Mouse (Mus musculus) adrenal gland, postnatal 14 days (tissue): ENCODE results near the gene H2-Ob. TPM values are rescaled to one million over a fixed set of nuclear protein-coding genes. Genes with fewer than 3 reads are reported as not detected.

Experiments used
- DNase-seq: peaks from one replicate; pipeline ENCODE4 v3.0.0; 2021; ENCODE audit warnings: mixed read lengths
- total RNA-seq: library from RNA; stranded (reverse); gene quantifications from 2 replicates; pipeline ENCODE4 v1.2.3, GENCODE M21; 2021

The H2-Ob gene
- total RNA-seq, 1 experiment from 2014 or later: 1.3 TPM

DNA sequence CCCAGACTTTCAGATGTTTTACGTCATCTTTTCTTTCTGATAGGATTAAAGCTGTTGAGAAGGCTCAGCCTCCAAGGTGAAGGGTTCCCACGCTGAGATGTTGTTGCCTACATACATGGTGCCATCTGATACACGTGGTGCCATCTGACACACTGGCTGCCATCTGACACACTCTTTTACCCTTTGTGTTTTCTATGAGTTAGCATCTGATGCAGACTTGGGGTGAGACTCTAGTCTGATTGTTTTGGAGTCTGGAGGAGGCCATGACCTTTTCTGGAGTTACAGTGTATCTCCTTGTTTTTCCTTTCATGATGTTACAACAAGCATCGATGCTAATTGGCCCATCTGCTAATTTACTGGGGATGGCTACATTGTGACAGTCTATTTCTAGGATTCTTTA lies 6.0 kb downstream of the H2-Ob start:
- no peak for DNase-seq

DNA sequence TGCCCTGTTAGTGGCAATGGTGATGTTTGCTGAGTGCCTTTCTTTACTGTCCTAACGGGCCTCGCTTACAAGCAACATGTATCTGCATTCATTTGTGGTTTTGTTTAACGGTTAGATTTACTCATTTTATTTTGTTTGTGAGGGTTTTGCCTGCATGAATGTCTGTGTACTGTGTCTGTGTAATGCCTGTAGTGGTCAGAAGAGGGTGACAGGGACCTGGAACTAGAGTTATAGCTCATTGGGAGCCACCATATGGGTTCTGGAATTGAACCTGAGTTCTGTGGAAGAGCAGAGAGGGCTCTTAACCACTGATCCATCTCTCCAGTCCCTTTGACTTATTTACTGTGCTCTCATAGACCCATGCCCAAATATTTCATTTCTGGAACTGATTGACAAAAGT lies 8.3 kb downstream of the H2-Ob start:
- DNase-seq: no peak

DNA sequence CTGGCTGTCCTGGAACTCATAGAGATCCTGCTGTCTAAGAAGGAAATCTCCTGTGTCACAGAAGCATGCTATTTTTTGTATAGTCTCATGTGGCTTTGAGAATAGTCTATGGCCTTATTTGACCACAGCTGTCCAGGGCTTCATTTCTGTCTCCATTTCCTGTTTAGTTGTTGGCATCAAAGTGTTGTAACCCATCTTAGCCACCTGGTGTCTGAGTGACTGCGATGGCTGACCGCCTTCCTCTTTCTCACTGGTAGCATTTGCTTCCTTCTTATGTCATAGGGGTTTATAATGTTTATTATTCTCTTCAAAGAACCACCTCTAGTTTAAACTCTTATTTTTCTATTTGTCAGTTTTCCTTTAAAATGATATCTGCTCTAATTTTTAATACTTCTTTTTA lies 10.1 kb downstream of the H2-Ob start:
- no peak for DNase-seq

DNA sequence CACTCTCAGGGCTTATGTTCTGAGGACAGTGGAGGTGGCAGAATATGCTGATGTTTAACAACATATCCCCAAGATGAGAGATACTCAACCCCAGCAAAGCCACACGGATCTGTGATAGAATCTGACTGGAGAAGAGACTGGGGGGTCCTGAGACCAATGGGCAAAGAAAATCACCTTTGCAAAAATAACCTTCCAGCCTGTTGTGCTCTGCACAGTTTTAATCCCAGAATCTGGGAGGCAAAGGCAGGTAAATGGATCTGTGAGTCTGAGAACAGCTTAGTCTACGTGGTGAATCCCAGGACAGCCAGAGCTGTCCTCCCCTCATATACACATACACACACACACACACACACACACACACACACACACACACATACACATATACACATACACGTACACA lies 10.7 kb downstream of the H2-Ob start:
- DNase-seq: no peak

DNA sequence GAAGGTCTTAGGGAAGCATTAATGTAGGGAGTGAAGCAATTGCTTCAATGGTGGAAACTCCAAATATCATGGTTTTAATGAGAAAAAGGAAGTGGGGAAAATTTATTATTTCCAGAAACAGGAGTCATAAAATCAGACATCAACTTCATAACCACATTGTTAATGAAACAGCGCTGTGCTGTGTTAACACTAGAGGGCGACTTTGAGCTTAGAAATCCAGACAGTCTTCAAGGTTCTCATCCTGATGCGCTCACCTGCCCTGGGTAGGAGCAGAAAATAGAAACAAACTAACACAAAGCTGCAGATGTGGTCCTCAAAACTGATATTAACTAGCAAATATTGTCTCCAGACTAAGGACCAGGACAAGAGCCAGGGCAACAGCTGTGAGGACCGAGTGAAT lies 11.2 kb downstream of the H2-Ob start:
- peak; percentile 59 for DNase-seq

DNA sequence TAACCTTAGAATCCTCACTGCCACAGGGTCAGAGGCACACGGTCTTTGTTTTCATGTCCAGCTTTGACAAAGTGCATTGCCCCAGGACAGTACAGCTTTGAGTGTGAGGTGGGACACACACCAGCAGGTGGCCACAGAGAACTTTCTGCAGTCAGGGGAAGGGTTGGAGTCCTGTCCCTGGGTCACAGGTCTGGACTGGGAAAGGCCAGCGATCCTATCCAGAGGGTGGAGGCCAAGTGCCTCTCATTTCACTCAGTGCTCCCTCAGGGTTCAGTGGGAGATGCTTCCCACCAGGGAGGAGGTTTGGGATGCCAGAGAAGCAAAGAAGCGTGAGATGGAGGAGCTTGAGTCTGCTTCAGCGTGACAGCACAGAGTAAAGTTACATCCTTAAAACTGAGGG lies 13.0 kb downstream of the H2-Ob start:
- no peak for DNase-seq

DNA sequence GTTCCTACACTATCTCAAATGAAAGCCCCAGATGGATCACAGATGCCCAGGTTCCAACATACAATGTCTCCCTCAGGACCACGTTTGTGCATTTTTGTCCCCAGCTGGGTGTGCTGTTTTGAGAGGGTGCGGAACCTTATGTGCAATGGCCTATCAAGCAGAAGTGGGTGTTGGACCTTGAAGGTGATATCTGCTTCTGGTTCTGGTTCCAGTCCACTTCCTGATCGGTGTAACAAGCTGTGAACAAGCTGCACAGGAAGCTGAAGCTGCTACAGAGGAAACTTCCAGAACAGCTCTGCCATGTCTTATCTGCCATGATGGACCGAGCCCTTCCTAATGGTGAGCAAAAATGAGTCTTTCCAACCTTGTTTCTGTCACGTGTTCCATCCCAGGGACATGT lies 17.8 kb downstream of the H2-Ob start:
- DNase-seq: no peak

DNA sequence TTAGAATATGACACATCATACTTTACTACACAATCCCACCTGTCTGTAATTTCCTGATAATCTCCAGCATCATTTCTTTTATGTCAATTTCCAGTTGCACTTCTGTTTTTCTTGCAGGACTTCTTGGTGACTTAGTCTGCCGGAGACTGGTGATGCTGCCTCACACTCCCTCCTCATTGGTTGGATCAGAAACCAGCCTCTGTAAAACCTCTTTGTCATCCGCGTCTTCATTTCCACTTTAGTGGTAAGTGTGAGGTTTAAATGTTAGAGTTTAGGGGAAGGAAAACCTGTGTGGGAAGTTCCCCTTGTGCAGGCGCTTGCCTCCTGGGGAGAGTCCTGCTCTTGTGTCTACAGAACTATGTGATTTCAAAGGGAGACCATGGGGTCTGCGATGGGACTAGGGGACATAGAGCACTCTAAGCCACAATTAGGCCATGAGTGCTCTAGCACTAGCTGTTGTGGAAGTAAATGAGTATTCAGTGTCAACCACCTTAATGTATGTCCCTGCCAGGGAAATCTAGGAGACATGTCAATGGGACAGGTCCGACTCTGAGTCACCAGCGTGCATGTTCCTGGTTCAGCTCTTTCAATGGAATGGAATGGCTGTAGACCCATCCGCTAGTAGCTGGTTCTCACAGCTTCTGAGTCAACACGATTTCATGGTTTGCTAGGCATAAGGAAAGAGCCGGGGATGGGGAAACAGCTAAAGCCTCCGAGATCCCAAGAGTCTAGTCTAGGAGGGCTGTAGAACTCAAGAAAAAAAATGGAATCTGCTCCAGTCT lies 19.1 kb downstream of the H2-Ob start, which contains the start of gene H2-Ab1:
TSS of gene H2-Ab1 (plus strand) at position 96 of the 782 bp plus-strand sequence.
- peak; percentile 86 for DNase-seq

DNA sequence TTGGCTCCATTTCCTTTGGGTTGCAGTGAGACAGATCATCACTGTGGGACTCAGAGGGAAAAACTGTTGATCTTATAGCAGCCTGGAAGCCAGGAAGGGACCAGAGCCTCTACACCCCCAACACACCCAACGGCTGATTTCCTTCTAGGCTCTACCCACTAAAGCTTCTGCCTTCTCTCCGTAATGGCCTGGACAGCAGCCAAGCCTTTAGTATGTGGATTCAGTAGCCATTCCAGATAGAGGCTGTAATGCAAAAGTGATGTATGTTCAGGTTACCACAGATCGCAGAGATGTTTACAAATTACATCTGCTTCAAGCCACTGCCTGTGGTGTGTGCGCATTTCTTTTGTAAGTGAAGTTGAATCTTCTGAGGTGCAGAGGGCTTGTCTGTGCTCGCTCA lies 21.8 kb downstream of the H2-Ob start:
- DNase-seq: no peak

DNA sequence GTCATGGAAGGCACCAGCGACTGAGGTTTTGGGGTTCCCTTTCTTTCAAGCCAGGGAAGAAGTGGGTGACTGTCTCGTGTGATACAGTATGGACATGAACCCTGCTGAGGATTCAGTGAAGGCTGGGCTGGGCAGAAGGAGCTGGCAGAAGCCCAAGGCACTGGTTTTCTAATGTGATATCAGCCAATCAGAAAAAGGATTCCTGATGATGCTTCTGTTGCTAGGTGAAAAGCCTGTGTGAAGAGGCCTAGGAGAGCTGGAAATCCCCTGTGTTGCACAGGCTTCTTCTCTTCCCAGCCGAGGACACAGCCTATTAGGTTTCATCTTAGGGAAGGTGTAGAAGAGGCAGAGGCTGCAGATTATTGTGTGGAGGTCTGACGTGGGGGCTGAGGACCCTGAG lies 22.8 kb downstream of the H2-Ob start:
- peak; percentile 85 for DNase-seq

DNA sequence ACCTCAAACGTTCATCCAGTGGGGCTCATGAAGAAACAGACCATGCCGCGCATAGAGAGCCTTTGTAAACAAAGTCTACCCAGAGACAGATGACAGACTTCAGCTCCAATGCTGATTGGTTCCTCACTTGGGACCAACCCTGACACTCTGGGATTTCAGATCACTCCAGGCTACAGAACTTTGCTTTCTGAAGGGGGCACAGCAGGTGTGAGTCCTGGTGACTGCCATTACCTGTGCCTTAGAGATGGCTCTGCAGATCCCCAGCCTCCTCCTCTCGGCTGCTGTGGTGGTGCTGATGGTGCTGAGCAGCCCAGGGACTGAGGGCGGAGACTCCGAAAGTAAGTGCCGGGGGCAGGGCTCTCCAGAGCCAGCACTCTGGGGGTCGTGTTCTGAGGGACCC lies 24.4 kb downstream of the H2-Ob start:
- peak; percentile 75 for DNase-seq

DNA sequence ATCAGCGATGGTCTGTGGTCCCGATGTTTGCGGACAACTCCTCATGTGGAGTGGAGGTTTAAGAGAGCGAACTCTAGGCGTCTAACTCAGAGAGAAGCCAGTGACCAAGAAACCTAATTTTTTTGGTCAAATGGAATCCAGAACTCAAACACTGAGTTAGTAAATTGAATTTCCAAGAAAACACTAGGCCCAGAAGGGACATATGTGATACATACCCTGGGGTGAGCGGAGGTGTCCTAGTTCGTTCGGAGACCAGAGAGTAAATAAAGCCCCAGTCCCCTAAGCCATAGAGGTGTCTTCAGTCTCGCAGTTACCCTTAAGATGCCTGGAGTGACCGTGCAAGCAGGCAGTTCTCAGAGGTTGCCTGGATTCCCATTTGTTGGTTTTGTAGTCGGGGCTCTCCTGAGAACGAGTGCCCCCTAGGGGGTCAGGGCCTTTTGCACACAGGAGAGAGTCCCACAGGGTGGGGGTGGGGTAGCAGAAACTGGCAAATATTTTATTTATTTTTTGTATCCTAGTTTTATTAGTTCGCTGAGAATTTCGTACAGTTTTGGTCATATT lies 25.2 kb downstream of the H2-Ob start:
- DNase-seq: no peak

DNA sequence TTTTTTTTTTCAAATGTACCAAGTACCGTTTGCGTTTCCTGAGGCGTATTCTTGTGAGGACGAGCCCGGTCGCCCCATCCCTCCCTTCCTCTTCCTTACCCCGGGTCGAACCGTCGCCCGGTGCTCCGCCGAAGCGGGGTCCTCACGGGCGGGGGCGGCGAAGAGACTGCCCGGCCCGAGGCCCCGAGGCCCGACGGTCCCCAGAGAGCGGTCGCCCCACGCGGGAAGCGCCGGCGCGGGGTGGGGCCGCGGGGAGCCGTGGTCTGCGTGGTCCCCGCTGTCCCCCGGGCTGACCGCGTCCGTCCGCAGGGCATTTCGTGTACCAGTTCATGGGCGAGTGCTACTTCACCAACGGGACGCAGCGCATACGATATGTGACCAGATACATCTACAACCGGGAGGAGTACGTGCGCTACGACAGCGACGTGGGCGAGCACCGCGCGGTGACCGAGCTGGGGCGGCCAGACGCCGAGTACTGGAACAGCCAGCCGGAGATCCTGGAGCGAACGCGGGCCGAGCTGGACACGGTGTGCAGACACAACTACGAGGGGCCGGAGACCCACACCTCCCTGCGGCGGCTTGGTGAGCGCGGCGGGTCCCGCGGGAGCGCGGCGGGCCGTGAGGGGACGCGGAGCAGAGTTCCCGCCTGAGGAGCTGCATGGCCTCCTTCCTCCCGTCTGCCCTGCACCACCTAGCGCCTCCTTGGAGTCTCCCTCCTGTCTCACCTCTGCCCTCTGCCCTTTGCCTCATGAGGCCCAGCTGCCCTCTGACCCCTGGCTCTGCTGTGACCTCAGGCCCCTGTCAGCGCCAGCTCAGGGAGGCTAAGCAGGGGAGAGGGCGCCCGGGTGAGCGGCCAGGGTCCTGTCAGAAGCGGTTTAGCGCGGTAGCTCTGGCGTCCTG lies 26.0 kb downstream of the H2-Ob start:
- no peak for DNase-seq

DNA sequence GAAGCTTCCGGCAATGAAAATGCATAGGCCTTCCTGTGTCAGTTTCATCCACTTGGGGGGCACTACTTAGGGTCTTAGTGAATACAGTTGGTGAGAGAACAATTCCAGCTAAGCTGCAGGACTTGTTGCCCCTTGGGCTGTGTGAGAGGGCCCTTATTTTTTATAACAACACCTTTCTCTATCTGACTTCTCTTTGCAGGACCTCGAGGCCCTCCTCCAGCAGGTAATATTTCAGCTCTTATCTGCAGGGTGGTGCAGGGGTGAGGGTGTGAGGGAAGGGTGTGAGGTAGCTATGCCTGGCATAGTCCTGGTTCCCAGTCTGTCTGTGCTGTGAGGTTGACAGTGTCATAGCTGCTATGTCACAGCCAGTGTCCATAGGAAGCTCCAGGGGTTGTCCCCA lies 29.6 kb downstream of the H2-Ob start:
- no peak for DNase-seq

DNA sequence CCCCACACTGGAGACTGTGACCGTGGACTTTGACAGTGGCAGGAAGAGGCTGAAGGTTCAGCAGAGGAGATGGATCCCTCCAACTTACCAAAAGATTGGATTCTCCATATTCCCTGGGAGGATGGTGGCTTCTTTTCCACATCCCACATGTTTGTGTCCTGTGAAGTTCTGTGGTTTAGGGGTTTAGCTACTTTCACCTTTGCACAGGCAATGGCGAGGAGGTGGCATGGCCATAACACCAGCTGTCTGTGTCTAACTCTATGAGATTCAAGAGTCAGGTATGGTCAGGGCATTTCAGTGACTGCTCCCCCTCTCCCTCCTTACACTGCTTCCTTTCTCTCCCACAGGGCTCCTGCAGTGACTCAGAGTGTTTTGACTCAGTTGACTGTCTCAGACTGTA lies 30.0 kb downstream of the H2-Ob start:
- no peak for DNase-seq

DNA sequence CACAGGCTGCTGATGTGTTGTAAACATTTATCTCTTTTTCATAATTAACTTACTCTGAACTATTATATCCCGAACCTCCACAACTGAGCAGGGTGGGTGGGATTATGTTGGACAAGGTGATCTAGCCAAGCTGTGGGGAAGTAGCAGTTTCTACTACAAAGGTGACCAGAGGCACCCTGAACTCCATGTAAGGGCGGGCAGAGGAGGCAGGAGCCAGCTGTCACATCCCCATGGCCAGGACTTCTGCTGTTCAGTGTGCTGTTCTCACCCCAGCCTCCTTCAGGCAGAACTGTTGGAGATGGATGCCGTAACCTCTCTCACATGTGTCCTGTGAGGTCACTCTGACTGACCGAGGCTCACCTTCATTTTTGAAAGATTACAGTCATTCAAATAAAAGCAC lies 31.1 kb downstream of the H2-Ob start:
- no peak for DNase-seq

DNA sequence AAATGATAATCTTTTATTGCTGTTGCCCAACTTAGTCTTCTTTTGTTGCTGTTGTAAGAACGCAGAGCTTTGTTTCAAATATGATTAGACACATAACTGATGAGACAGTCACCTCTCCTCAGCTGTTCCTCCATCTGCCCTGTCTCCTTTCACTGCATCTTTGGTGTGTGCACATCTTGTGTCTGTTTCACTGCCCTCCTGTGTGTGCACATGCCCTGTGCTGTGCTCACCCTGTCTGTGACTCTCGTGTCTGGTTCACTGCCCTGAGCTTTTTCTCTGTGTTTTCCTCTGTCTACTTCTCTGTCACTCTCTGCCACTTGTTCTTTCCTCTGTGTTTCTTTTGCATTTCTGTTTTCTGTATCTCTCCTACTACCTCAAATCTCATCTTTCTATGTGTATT lies 31.5 kb downstream of the H2-Ob start:
- no peak for DNase-seq

DNA sequence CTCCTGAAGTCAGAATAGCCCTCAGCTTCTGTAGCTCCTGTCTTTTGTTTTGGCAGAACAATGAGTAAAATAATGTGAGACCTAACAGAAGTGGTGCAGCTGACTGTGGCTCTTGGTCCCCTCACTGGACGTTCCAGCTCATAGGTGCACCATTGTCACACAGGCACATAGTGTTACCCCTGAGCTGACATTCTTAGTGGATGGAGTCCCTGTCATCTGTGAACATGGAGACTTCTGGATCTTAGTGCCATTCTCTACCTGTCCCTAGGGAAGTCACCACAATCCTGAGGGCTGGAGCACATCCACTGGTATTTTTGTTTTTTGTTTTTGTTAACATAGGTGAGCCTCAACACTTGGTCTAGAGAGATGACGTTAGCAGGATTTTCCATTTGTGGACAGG lies 32.2 kb downstream of the H2-Ob start:
- DNase-seq: no peak

DNA sequence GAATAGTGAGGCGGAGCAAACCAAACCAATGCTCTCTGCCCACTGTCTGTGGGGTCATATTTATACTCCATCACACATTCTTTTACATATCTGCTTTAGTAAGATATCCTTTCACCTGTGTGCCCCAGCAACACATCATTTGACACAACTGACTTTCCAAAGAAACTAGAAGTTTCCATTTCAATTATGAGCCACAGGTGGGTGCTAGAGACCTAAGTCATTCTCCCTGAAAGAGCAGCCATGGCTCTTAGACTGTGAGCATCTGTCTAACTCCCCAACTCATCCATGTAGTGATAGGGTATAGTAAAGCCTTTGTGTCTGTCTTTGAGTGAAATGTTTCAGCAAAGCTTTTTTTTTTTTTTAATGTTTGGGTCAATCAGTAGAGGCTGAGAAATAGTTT lies 33.4 kb downstream of the H2-Ob start:
- DNase-seq: no peak

DNA sequence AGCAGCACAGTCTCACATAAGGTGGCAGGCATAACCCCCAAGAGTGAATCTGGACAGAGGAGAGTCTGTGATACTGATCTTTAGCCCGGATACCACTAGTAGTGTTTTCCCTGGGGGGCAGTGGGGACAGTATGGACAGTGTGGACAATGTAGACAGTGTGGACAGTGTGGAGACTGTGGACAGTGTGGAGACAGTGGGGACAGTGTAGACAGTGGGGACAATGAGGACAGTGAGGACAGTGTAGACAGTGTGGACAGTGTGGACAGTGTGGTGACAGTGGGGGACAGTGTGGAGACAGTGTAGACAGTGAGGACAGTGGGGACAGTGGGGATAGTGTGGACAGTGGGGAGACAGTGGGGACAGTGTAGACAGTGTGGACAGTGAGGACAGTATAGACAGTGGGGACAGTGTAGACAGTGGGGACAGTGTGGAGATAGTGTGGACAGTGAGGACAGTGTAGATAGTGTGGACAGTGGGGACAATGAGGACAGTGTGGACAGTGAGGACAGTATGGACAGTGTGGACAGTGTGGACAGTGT lies 41.9 kb downstream of the H2-Ob start:
- no peak for DNase-seq

DNA sequence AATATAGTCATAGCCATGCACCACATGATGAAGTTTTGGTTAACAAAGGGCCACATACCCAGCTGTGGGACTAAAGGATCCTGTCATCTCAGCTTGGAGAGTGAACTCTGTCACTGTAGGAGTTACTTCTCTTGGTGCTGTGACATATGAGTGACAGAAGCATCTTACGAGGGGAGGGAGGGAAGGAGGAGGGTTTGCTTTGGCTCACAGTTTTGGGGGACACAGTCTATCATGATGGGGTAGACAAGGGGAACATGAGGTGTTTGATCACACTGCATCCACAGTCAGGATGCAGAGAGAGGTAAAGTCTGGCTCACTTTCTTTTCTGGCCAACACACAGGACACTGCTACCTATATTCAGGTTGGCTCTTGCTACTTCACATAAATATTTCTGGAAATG lies 43.1 kb downstream of the H2-Ob start:
- DNase-seq: no peak

DNA sequence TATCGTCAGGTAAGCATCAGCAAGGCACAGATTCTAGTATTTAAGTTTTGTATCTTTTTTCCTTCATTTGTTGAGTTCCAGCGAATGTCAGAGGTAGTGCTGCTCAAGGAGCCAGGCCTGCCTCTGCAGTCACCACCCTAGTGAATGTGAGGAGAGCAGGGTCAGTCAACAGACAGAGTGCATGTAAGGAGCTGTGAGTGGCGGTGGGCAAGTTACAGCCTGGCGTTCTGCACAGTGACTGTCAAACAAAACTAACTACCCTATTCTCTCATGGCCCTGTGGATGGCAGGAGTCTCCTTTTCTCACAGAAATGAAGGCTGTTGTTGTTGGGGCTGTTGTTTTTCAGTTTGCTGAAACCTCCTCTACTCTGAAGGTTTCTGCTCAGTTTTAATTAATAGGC lies 46.7 kb downstream of the H2-Ob start:
- DNase-seq: no peak

DNA sequence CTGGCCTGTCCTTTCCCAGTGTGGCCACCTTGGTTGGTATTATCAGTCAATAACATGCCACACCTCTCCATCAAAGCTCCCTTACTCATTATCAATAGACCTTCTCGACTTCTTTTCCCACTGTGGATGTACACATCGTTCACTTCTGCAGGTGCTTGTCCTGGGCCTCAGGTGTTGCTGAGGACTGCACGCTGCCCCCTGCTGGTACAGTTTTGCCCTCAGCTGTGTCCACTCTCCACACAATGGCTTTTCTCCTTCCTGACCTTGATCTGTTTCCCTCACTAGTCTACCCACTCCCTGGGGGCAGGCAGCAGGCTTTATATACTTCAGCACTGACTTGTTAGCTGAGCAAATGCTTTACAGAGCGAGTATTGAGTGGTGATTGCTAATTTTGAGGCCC lies 47.1 kb downstream of the H2-Ob start:
- peak; percentile 54 for DNase-seq
